Mouse (Mus musculus) myocyte (in vitro differentiated cells): ENCODE measurements around the gene Hmga2. TPM values are rescaled to one million over a fixed set of nuclear protein-coding genes. Genes with fewer than 3 reads are reported as not detected.
"Not testable (repeated sequence)": the region's sequence is repeated elsewhere in the genome, so short reads cannot be mapped to it uniquely, and the experiment has no call there.

Source experiments
- H3K27me3 ChIP-seq: one replicate; pipeline ENCODE4 v1.6.1; 2011; ENCODE audit not compliant: control insufficient read depth, insufficient read depth, insufficient read length
- H3K36me3 ChIP-seq: one replicate; pipeline ENCODE4 v1.6.1; 2011; ENCODE audit not compliant: control insufficient read depth, insufficient read depth
- H3K4me2 ChIP-seq: one replicate; pipeline ENCODE4 v1.6.1; 2011; ENCODE audit warnings: low read depth, control low read depth
- H3K4me3 ChIP-seq: one replicate; pipeline ENCODE4 v1.5.1; 2011; ENCODE audit warnings: mild to moderate bottlenecking, control low read depth, moderate library complexity
- H3K79me2 ChIP-seq: one replicate; pipeline ENCODE4 v1.6.1; 2011; ENCODE audit not compliant: control insufficient read depth, insufficient read depth
- H3ac ChIP-seq: one replicate; pipeline ENCODE4 v1.6.1; 2011; ENCODE audit not compliant: control insufficient read depth, insufficient read length
- CEBPB ChIP-seq: IDR thresholded peaks from 2 replicates; pipeline ENCODE4 v1.6.1; 2011; ENCODE audit warnings: mild to moderate bottlenecking, moderate library complexity; ENCODE audit not compliant: poor library complexity, insufficient read depth, severe bottlenecking
- E2F4 ChIP-seq: IDR thresholded peaks from one replicate; pipeline ENCODE4 v1.6.1; 2011; ENCODE audit warnings: mild to moderate bottlenecking, control low read depth, moderate library complexity; ENCODE audit not compliant: insufficient read depth
- MAX ChIP-seq: IDR thresholded peaks from one replicate; pipeline ENCODE4 v1.6.1; 2011; ENCODE audit warnings: low read depth, mild to moderate bottlenecking, control low read depth
- MYOD1 ChIP-seq, 3 experiments: IDR thresholded peaks; one replicate each; pipeline ENCODE4 v1.6.1; 2011; ENCODE audit warnings: control low read depth in 2 of 3, low read depth in 2 of 3, mild to moderate bottlenecking in 2 of 3, moderate library complexity in 1 of 3; ENCODE audit not compliant: insufficient read length in 2 of 3, control insufficient read depth in 1 of 3
- MYOG ChIP-seq, 3 experiments: IDR thresholded peaks; one replicate each; pipeline ENCODE4 v1.6.1; 2011; ENCODE audit warnings: control low read depth in 2 of 3, low read depth in 2 of 3, mild to moderate bottlenecking in 2 of 3; ENCODE audit not compliant: insufficient read length in 2 of 3, control insufficient read depth in 1 of 3, insufficient read depth in 1 of 3
- POLR2A ChIP-seq: IDR thresholded peaks from one replicate; pipeline ENCODE4 v1.6.1; 2011; ENCODE audit warnings: low read depth, mild to moderate bottlenecking, control low read depth, moderate library complexity; ENCODE audit not compliant: insufficient read length
- POLR2AphosphoS2 ChIP-seq: IDR thresholded peaks from one replicate; pipeline ENCODE4 v1.6.1; 2011; ENCODE audit warnings: low read depth, control low read depth; ENCODE audit not compliant: insufficient read length
- REST ChIP-seq: IDR thresholded peaks from one replicate; pipeline ENCODE4 v1.6.1; 2011; ENCODE audit warnings: mild to moderate bottlenecking, control low read depth, moderate library complexity; ENCODE audit not compliant: insufficient read depth, insufficient read length
- SRF ChIP-seq: IDR thresholded peaks from one replicate; pipeline ENCODE4 v1.6.1; 2011; ENCODE audit warnings: low read depth; ENCODE audit not compliant: control insufficient read depth, insufficient read length
- TCF12 ChIP-seq: IDR thresholded peaks from one replicate; pipeline ENCODE4 v1.6.1; 2011; ENCODE audit warnings: mild to moderate bottlenecking, control low read depth; ENCODE audit not compliant: poor library complexity, insufficient read depth, severe bottlenecking
- TCF3 ChIP-seq: IDR thresholded peaks from one replicate; pipeline ENCODE4 v1.6.1; 2011; ENCODE audit warnings: low read depth, control low read depth; ENCODE audit not compliant: insufficient read length
- USF1 ChIP-seq: IDR thresholded peaks from one replicate; pipeline ENCODE4 v1.6.1; 2011; ENCODE audit warnings: low read depth, mild to moderate bottlenecking, control low read depth, moderate library complexity
- polyA plus RNA-seq: library from polyadenylated mRNA; unstranded; fragments of >200 nt; fragmentation: generic; extraction: Trizol; gene quantifications from one replicate; pipeline ENCODE4 v1.2.1, GENCODE M21; 2012; ENCODE audit warnings: missing spikeins

The Hmga2 gene
- polyA plus RNA-seq, 1 experiment, result 4.3 TPM

GRCm38 (mm10) chr10:120377795-120378194 is 98.5 kb downstream of the Hmga2 start:
- H3K36me3 ChIP-seq, result peaks cover 5% of the 10 kb centered on the region
- H3K27me3 ChIP-seq, result no peaks in the 10 kb centered on the region
- H3K4me2 ChIP-seq, result no peak overlapping the region
- TF ChIP-seq TCF12 (no peak), SRF (no peak), POLR2A (no peak), USF1 (no peak), MYOD1 (IDR thresholded peaks at IDR 0.05; ENCODE audit: control insufficient read depth in 1 of 3, insufficient read length in 2 of 3, low read depth in 2 of 3) (no peak), MYOG (IDR thresholded peaks at IDR 0.05; ENCODE audit: control insufficient read depth in 1 of 3, insufficient read depth in 1 of 3, insufficient read length in 2 of 3, low read depth in 2 of 3) (no peak), POLR2AphosphoS2 (no peak), REST (no peak), CEBPB (no peak), MAX (no peak), E2F4 (no peak), TCF3 (no peak)
- H3ac ChIP-seq, result no peak overlapping the region
- peaks cover 22% of the 10 kb centered on the region for H3K79me2 ChIP-seq
- H3K4me3 ChIP-seq, result no peak overlapping the region

GRCm38 (mm10) chr10:120377327-120377752 is 98.9 kb downstream of the Hmga2 start:
- no peak overlapping the region for H3K4me3 ChIP-seq
- H3K4me2 ChIP-seq, result no peak overlapping the region
- H3K36me3 ChIP-seq, result peaks cover 10% of the 10 kb centered on the region
- no peaks in the 10 kb centered on the region for H3K27me3 ChIP-seq
- H3ac ChIP-seq, result no peak overlapping the region
- H3K79me2 ChIP-seq, result peaks cover 17% of the 10 kb centered on the region
- TF ChIP-seq TCF12, result no peak
- TF ChIP-seq TCF3, result no peak
- no peak for TF ChIP-seq USF1
- no peak for TF ChIP-seq SRF
- TF ChIP-seq E2F4, result no peak
- TF ChIP-seq POLR2A, result no peak
- no peak for TF ChIP-seq CEBPB
- TF ChIP-seq POLR2AphosphoS2, result no peak
- no peak for TF ChIP-seq MAX
- TF ChIP-seq REST, result no peak
- no peak for TF ChIP-seq MYOD1 (IDR thresholded peaks at IDR 0.05; ENCODE audit: control insufficient read depth in 1 of 3, insufficient read length in 2 of 3, low read depth in 2 of 3)
- no peak for TF ChIP-seq MYOG (IDR thresholded peaks at IDR 0.05; ENCODE audit: control insufficient read depth in 1 of 3, insufficient read depth in 1 of 3, insufficient read length in 2 of 3, low read depth in 2 of 3)

GRCm38 (mm10) chr10:120375438-120375837 is 100.8 kb downstream of the Hmga2 start:
- Histone ChIP-seq H3K79me2 (peaks cover 10% of the 10 kb centered on the region), H3K36me3 (peaks cover 14% of the 10 kb centered on the region), H3K4me2 (no peak overlapping the region), H3K27me3 (no peaks in the 10 kb centered on the region), H3K4me3 (no peak overlapping the region), H3ac (no peak overlapping the region)
- TF ChIP-seq MYOD1 (IDR thresholded peaks at IDR 0.05; ENCODE audit: control insufficient read depth in 1 of 3, insufficient read length in 2 of 3, low read depth in 2 of 3) (no peak), MAX (no peak)

DNA sequence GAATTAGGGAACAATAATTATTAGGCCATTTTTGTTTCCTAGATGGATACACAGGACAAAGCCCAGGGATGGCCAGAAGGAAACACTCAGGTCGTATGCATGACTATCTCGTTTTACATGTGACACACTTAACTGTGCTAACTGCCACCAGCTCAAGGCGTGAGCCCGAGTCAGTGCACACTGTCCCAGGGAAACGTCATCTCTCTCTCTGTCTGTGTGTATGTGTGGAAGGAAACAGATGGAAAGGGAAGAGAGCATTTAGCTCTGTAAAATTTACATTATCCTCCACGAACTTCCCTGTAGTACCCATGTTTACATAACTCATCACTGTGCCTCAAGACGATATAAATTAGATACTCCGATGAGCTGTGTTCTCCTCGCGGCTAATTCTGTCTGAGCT is 105.1 kb downstream of the Hmga2 start:
- Histone ChIP-seq H3K4me3 (no peak overlapping the region), H3K27me3 (no peaks in the 10 kb centered on the region), H3K4me2 (no peak overlapping the region), H3K79me2 (no peaks in the 10 kb centered on the region), H3ac (no peak overlapping the region), H3K36me3 (peaks cover 22% of the 10 kb centered on the region)
- TF ChIP-seq E2F4 (no peak), SRF (no peak), MYOD1 (IDR thresholded peaks at IDR 0.05; ENCODE audit: control insufficient read depth in 1 of 3, insufficient read length in 2 of 3, low read depth in 2 of 3) (no peak), CEBPB (no peak), MYOG (IDR thresholded peaks at IDR 0.05; ENCODE audit: control insufficient read depth in 1 of 3, insufficient read depth in 1 of 3, insufficient read length in 2 of 3, low read depth in 2 of 3) (no peak), POLR2A (no peak), REST (no peak), POLR2AphosphoS2 (no peak), USF1 (no peak), MAX (no peak), TCF12 (no peak)

- Histone ChIP-seq H3K79me2 (no peaks in the 10 kb centered on the region), H3K4me2 (no peak overlapping the region), H3ac (no peak overlapping the region), H3K36me3 (peaks cover 22% of the 10 kb centered on the region), H3K4me3 (no peak overlapping the region), H3K27me3 (no peaks in the 10 kb centered on the region)
- TF ChIP-seq POLR2AphosphoS2 (no peak), REST (no peak), E2F4 (no peak), TCF12 (no peak), MYOG (IDR thresholded peaks at IDR 0.05; ENCODE audit: control insufficient read depth in 1 of 3, insufficient read depth in 1 of 3, insufficient read length in 2 of 3, low read depth in 2 of 3) (no peak), USF1 (no peak)
Observed at GRCm38 (mm10) chr10:120369187-120369805, 107.0 kb downstream of the Hmga2 start.

- not testable (repeated sequence) for H3K27me3 ChIP-seq, H3K4me3 ChIP-seq, H3K4me2 ChIP-seq, H3ac ChIP-seq, H3K79me2 ChIP-seq
- peaks cover 12% of the 10 kb centered on the region for H3K36me3 ChIP-seq
Observed at GRCm38 (mm10) chr10:120366173-120366592, 110.1 kb downstream of the Hmga2 start.
